Mouse (Mus musculus) lung, embryonic 15.5 days (tissue): ENCODE measurements around the gene Cdh10. TPM values are rescaled to one million over a fixed set of nuclear protein-coding genes. Genes with fewer than 3 reads are reported as not detected.

Source experiments
- ATAC-seq: fragments of 200-750 bp; cut with Nextera tagmentation; 2 replicates; pipeline ENCODE4 v1.8.0; 2017; ENCODE audit warnings: moderate number of reproducible peaks, borderline replicate concordance; ENCODE audit not compliant: low FRiP score, low TSS enrichment; ENCODE audit errors: extremely low read depth
- H3K27ac ChIP-seq: fragments of 300-500 bp; sonication (generic); 2 replicates; pipeline ENCODE4 v1.5.1; 2015; ENCODE audit warnings: moderate library complexity, mild to moderate bottlenecking, inconsistent platforms
- H3K27me3 ChIP-seq: fragments of 300-500 bp; sonication (generic); 2 replicates; pipeline ENCODE4 v1.6.1; 2015; ENCODE audit warnings: inconsistent platforms
- H3K36me3 ChIP-seq: fragments of 300-500 bp; sonication (generic); 2 replicates; pipeline ENCODE4 v1.6.1; 2015; ENCODE audit warnings: inconsistent platforms
- H3K4me1 ChIP-seq: fragments of 300-500 bp; sonication (generic); 2 replicates; pipeline ENCODE4 v1.6.1; 2015; ENCODE audit warnings: inconsistent platforms
- H3K4me2 ChIP-seq: fragments of 300-500 bp; sonication (generic); 2 replicates; pipeline ENCODE4 v1.6.1; 2015; ENCODE audit warnings: inconsistent platforms, mild to moderate bottlenecking, moderate library complexity
- H3K4me3 ChIP-seq: fragments of 300-500 bp; sonication (generic); 2 replicates; pipeline ENCODE4 v1.5.1; 2015; ENCODE audit warnings: mild to moderate bottlenecking, inconsistent platforms
- H3K9ac ChIP-seq: fragments of 300-500 bp; sonication (generic); 2 replicates; pipeline ENCODE4 v1.6.1; 2015; ENCODE audit warnings: inconsistent platforms
- H3K9me3 ChIP-seq: fragments of 300-500 bp; sonication (generic); 2 replicates; pipeline ENCODE4 v1.6.1; 2016; ENCODE audit warnings: inconsistent platforms
- WGBS: fragments of 180-500 bp; shearing (Covaris S2); methylation state at CpG from one replicate; pipeline ENCODE4 v1.1.7; 2015; 5-methylcytosine and 5-hydroxymethylcytosine counted together
- polyA plus RNA-seq: library from polyadenylated mRNA; unstranded; fragments of >200 nt; fragmentation: Nextera tagmentation; extraction: Ambion mirVana; gene quantifications from 2 replicates; pipeline ENCODE4 v1.2.1, GENCODE M21; 2015

Cdh10 gene
- 0.45 and 0.69 TPM in 2 replicates for polyA plus RNA-seq

DNA sequence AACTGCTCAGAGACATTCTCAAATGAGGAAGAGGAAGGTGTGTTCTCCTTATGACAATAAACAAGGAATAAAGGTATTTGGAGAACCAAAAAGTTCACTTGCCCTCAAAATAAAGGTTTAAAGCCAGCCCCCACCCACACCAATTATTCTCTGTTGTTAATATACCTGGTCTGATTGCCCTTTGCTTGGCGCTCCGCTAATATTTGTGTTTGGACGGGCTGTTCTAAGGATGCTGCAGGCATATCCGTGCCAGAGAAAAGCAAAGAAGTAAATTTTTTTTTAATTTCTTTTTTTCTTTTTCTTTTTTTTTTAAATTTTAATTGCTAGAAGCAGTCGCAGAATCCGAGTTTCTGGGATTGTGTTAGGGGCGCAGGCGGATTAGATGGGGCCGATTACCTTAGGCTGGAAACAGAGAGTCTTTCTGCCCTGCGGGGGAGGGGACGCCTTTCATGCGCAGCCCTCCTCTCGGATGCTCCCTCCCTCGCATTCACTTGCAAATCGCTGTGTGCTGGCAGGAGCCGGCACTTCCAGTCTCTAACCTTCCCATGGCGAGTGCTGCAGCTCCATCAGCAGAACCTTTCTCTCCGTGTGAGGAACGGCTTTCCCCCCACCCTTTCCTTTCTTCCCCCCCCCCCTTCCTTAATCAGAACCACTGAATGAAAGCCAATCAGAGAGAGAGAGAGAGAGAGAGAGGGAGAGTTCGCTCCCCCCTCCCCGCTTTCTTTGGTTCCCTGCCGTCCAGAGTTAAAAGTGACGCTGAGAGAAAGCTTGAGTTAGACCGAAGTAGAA is at the start of gene Cdh10:
Gene Cdh10 (plus strand): TSS at position 763 of the 789 bp plus-strand sequence.
- no peaks in the 10 kb centered on the region for H3K27me3 ChIP-seq
- H3K27ac ChIP-seq: no peak within 1 kb of the TSS
- WGBS: 2% methylated on average over 24 of the region's 24 CpGs
- H3K9ac ChIP-seq: no peak within 1 kb of the TSS
- H3K9me3 ChIP-seq: no peaks in the 10 kb centered on the region
- peak within 1 kb of the TSS; percentile 58 for H3K4me2 ChIP-seq
- peak; percentile 64; the same call in 1 of the 2 replicates for ATAC-seq
- no peaks in the 10 kb centered on the region for H3K4me1 ChIP-seq
- no peaks in the 10 kb centered on the region for H3K36me3 ChIP-seq
- peak within 1 kb of the TSS; percentile 34 for H3K4me3 ChIP-seq

DNA sequence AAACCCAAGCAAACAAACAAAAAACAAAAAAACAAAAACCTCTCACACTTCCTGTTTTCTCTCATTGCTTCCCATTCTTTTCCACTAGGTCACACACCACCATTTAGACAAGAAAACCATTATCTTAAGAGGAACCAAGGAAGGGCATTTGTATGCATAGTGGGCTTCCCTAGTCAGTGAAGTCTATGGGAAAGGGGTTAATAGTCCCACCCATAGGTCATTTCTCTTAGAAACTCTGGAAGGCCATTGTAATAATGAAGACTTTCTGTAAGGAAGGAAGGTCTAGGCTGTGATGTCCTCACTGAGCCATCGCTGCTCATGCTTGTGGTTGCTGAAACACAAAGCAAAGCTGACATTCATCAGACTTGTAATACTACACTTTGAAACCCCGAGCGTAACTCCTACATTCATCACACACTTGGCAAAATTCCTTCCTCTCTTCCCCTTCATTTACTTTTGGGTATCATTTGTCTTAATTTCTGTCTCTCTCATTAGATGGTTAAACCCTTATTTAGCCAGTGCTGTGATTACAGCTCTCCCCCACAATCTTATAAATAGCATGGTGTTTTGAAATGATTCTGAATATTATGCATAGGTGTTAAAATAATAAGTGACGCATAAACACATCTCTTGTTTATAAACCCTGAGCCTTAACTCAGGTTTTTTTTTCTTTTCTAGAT is 9.5 kb upstream of the Cdh10 start:
- WGBS: 58% methylated on average over 4 of the region's 4 CpGs
- H3K4me1 ChIP-seq: no peaks in the 10 kb centered on the region
- no peak overlapping the region for H3K4me3 ChIP-seq
- H3K9ac ChIP-seq: no peak overlapping the region
- H3K9me3 ChIP-seq: no peaks in the 10 kb centered on the region
- no peaks in the 10 kb centered on the region for H3K36me3 ChIP-seq
- no peak for ATAC-seq
- H3K27ac ChIP-seq: no peak overlapping the region
- H3K4me2 ChIP-seq: no peak overlapping the region
- H3K27me3 ChIP-seq: no peaks in the 10 kb centered on the region

DNA sequence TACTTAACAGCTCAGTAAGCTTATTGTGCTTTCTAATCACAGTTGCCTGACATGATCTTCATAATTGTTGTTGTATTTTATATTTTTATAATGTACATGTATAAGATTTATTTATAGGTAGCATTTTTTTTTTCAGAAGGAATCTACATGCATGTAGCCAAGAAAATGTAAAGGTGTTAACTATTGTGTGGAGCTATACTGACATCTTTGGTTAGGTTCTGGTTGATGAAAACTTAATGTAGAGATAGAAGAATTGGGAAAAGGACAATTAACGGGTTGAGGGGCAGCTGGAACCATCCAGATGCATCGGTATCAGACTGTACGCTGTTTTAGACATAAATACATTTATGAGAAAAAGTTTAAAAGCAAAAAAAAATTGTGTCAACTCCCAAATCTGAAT is 1.0 kb upstream of the Cdh10 start:
- Histone ChIP-seq H3K27ac (no peak overlapping the region), H3K27me3 (no peaks in the 10 kb centered on the region), H3K9ac (no peak overlapping the region), H3K36me3 (no peaks in the 10 kb centered on the region), H3K4me1 (no peaks in the 10 kb centered on the region), H3K4me3 (no peak overlapping the region), H3K4me2 (no peak overlapping the region), H3K9me3 (no peaks in the 10 kb centered on the region)
- WGBS: 63% methylated on average over 3 of the region's 3 CpGs
- ATAC-seq: no peak

DNA sequence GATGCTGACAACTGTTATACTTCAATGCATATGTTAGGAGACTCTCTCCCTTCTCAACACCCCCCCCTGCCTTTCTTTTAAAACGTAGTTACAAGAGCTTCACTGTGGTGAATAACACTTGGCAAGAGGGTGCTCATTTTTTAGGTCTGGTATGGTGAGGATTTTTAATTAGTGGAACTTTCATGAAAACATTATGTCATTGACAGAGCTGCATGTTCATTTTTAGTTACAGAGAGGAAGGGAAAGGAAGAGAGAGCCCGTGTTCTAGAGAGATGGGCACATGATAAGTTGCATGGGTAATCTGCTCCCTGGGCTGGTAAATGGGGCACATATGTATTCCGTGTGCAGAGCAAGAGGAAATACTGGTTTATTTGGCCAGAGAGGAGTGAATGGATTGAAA is 1.5 kb downstream of the Cdh10 start:
- 28% methylated on average over 3 of the region's 3 CpGs for WGBS
- no peak overlapping the region for H3K4me3 ChIP-seq
- no peaks in the 10 kb centered on the region for H3K27me3 ChIP-seq
- no peaks in the 10 kb centered on the region for H3K9me3 ChIP-seq
- ATAC-seq: no peak
- H3K4me2 ChIP-seq: no peak overlapping the region
- H3K9ac ChIP-seq: no peak overlapping the region
- no peak overlapping the region for H3K27ac ChIP-seq
- no peaks in the 10 kb centered on the region for H3K36me3 ChIP-seq
- no peaks in the 10 kb centered on the region for H3K4me1 ChIP-seq

DNA sequence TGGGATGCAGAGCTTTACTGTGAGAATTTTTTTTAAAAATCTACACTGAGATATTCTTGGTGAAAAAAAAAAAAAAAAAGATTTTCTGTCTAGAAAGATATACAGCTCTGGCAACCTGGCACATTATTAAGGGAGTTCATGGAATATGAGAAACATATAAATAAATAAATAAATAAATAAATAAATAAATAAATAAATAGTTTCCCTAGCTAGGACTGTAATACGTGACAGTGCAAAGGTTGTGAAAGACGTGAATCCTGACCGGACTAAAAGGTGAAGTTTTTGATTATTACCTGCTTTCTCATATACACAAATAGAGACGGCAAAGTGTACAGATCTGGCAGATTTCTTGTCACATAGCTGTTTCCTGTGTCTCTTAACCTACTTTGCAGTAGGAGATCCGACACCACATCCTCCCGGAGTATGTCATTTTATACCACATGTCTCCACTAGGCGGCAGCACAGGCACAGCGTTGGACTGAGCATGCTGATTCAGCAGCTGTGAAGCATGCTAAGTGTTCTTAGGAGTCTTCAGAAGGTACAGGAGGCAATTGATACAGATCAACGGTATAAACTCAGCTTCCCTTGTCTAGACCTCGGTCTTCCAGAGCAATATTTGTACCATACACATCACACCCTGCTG is 2.5 kb downstream of the Cdh10 start:
- Histone ChIP-seq H3K36me3 (no peaks in the 10 kb centered on the region), H3K4me3 (no peak overlapping the region), H3K27ac (no peak overlapping the region), H3K9me3 (no peaks in the 10 kb centered on the region), H3K27me3 (no peaks in the 10 kb centered on the region), H3K4me2 (no peak overlapping the region), H3K9ac (no peak overlapping the region), H3K4me1 (no peaks in the 10 kb centered on the region)
- ATAC-seq: peak; percentile 84; the same call in 1 of the 2 replicates
- WGBS: 23% methylated on average over 10 of the region's 10 CpGs

DNA sequence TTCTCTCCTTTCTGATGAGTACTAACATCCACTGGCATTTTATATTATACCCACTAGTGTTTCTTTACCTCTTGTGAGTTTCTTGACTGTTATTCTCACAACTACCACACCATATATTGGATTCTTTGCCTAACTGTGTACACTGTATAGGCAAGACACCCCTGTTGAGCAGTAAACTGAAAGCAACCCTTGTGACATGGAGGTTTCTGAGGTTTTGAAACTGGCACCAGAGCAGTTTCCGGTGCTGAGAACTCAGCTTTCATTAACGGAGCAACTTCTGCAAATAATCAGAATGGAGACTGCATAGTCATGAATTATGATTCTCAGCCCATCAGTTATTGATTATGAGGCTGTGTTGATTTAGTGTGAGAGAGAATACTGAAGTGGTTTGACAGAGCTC is 4.7 kb downstream of the Cdh10 start:
- Histone ChIP-seq H3K27me3 (no peaks in the 10 kb centered on the region), H3K27ac (no peak overlapping the region), H3K4me2 (no peak overlapping the region), H3K4me3 (no peak overlapping the region), H3K9me3 (no peaks in the 10 kb centered on the region), H3K4me1 (no peaks in the 10 kb centered on the region), H3K9ac (no peak overlapping the region), H3K36me3 (no peaks in the 10 kb centered on the region)
- 71% methylated on average over 2 of the region's 2 CpGs for WGBS
- ATAC-seq: no peak

DNA sequence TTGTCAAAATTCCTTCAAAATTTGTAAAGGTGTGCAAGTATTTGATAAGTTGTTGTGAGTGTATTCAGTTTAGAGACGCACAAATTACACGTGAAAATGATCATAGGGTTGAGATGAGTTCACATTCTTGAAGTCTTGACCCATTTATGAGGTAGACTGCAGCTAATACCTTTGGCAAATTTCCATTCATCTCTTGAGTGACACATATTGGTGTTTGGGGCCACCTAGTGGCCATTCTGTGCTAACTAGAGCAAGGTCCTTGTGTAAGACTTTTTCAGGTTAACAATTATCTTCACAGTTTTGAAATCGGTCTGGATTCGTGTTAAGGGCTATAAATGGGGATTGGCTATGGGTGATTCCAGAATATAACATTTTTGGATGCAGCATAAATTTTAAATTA is 13.5 kb downstream of the Cdh10 start:
- WGBS: 15% methylated on average over 4 of the region's 4 CpGs
- Histone ChIP-seq H3K27me3 (no peaks in the 10 kb centered on the region), H3K9me3 (no peaks in the 10 kb centered on the region), H3K27ac (no peak overlapping the region), H3K4me1 (no peaks in the 10 kb centered on the region), H3K4me2 (no peak overlapping the region), H3K4me3 (no peak overlapping the region), H3K9ac (no peak overlapping the region), H3K36me3 (no peaks in the 10 kb centered on the region)
- no peak for ATAC-seq

DNA sequence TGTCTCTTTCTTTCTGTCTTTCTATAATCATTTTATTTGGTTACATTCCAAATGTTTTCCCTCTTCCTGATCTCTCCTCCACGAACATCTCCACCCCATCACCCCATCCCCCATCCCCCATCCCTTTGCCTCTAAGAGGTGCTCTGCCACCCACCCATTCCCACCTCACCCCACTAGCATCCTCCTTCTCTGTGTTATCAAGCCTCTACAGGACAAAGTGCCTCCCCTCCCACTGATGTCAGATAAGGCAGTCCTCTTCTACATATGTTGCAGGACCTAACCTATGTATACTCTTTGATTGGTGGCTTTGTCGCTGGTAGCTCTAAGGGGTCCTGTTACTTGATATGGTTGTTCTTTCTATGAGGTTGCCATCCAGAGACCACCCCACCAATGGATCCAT is 23.0 kb downstream of the Cdh10 start:
- H3K4me1 ChIP-seq: no peaks in the 10 kb centered on the region
- no peak for ATAC-seq
- 71% methylated on average over 2 of the region's 2 CpGs for WGBS
- H3K9ac ChIP-seq: no peak overlapping the region
- H3K4me2 ChIP-seq: no peak overlapping the region
- H3K27ac ChIP-seq: no peak overlapping the region
- no peak overlapping the region for H3K4me3 ChIP-seq
- H3K9me3 ChIP-seq: no peaks in the 10 kb centered on the region
- H3K36me3 ChIP-seq: no peaks in the 10 kb centered on the region
- H3K27me3 ChIP-seq: no peaks in the 10 kb centered on the region

DNA sequence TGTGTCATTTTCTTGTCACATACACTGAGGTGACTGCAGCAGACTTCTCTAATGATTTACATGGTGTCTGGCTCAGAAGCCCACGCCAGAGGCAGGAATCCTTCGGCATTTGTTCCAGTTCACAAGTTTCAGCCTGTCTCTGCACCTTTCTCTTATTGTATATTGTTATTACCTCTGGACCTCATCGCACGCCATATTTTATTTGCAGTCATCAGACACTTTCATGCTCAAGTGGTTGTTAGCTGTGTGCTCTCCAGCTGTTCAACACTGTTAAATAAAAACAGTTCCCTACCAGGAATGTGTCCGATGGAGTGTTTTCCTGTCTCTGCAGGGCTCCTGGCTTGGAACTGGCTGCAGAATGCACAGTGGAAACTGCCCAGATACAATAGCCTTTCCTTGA is 26.1 kb downstream of the Cdh10 start:
- Histone ChIP-seq H3K36me3 (no peaks in the 10 kb centered on the region), H3K27ac (no peak overlapping the region), H3K9me3 (no peaks in the 10 kb centered on the region), H3K9ac (no peak overlapping the region), H3K4me3 (no peak overlapping the region), H3K4me2 (no peak overlapping the region), H3K4me1 (no peaks in the 10 kb centered on the region), H3K27me3 (no peaks in the 10 kb centered on the region)
- ATAC-seq: no peak
- WGBS: 33% methylated on average over 5 of the region's 5 CpGs

DNA sequence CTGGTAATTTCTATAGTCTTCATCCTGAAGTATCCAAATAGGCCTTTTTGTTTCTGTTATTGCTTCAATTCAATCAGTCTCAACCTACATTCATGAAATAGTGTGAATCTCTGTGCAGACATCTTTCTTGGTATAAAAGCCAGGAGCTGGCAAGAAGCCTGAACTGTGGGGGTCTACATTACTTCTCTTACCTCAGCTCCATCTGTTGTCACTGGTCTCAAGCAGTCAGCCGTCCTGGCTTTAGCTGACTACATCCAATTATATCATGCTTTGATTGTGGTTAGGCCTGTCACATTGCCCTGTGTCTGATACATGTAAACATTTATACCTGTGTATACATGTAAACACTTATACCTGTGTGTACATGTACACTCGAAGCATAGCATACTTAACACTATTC is 31.8 kb downstream of the Cdh10 start:
- 78% methylated on average over 2 of the region's 2 CpGs for WGBS
- no peak overlapping the region for H3K4me3 ChIP-seq
- ATAC-seq: no peak

DNA sequence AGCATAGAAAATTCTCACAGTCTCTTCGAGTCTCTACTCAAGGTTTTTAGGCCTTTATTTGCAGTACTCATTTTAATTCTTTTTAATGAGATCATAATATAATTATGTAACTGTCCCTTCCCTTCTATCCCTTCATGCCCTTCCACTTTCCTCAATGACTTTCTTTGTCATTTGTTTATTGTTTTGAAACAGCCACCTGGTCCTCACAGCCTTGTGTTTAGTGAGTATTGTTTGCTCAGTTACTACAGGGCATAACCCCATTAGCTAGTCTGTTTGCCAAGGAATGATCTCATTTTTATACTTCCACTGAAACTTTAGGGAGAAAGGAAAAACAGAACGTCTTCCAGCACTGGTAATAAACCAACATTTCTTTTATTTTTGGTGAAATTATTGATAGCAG is 39.4 kb downstream of the Cdh10 start:
- no peak overlapping the region for H3K9ac ChIP-seq
- no peaks in the 10 kb centered on the region for H3K27me3 ChIP-seq
- 47% methylated on average over 2 of the region's 2 CpGs for WGBS
- H3K27ac ChIP-seq: no peak overlapping the region
- H3K9me3 ChIP-seq: no peaks in the 10 kb centered on the region
- no peak overlapping the region for H3K4me3 ChIP-seq
- H3K4me1 ChIP-seq: no peaks in the 10 kb centered on the region
- H3K4me2 ChIP-seq: no peak overlapping the region
- no peak for ATAC-seq
- H3K36me3 ChIP-seq: no peaks in the 10 kb centered on the region

More for the DNA sequence above, 31.8 kb downstream of the Cdh10 start:
- Histone ChIP-seq H3K4me1 (no peaks in the 10 kb centered on the region), H3K4me2 (no peak overlapping the region), H3K36me3 (no peaks in the 10 kb centered on the region), H3K27me3 (no peaks in the 10 kb centered on the region), H3K27ac (no peak overlapping the region), H3K9ac (no peak overlapping the region), H3K9me3 (no peaks in the 10 kb centered on the region)

DNA sequence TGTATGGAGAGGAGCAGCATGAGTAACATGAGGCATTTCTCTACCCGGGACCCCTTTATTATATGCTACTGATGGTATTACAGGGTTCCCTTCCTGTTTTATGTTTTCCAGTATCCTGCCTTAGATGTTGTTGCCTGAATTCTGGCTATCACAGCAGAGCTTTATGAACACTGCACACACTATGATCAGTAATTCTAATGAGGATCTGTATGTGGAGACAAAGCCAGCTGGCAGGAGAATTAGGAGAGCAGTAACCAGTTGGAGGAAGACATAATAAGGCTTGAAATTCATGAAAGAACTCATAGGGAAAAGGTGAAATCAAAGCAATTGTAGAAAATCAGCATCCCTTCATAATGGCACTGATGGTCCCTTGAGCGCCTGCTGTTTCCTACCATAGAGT is 51.1 kb downstream of the Cdh10 start:
- Histone ChIP-seq H3K4me1 (no peaks in the 10 kb centered on the region), H3K27ac (no peak overlapping the region), H3K4me2 (no peak overlapping the region), H3K36me3 (no peaks in the 10 kb centered on the region), H3K9me3 (no peaks in the 10 kb centered on the region), H3K9ac (no peak overlapping the region), H3K4me3 (no peak overlapping the region), H3K27me3 (no peaks in the 10 kb centered on the region)
- WGBS: 83% methylated on average over 2 of the region's 2 CpGs
- ATAC-seq: no peak
